Mouse (Mus musculus): ENCODE measurements around the gene Ifitm2. TPM values are rescaled to one million over a fixed set of nuclear protein-coding genes. Genes with fewer than 3 reads are reported as not detected.

Gene Ifitm2
- polyA plus RNA-seq, 1 experiment = 39.0 TPM

DNA sequence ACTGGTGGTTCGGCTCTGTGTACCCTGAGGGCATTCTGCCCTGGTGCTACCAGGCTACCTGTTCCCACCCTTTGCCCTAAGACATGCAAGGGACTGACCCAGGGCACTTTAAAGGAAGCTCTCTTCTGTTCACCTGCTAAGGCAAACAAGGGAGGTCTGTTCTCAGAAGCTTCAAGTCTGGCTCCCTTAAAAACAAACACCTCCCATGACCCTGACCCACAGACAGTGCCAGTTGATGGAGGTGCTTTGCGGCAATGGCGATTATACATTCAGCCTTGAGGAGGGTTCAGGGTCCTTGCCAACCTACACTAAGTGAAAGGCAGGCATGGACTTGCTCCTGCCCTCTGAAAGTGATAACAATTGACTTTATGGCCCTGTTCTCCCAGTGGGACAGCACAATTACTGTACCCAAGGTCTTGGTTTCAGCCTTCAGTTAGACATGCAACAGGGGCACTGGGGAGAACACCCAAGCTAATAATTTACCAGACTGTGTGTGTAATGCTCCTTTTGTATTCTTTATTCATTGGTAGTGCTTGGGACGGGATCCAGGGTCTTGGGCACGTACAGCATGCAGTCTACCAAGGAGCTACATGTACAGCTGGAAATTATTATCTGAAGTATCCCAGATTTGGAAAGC is 42.8 kb downstream of the Ifitm2 start:
- no peak overlapping the region for H3K4me3 ChIP-seq (ENCODE audit: control insufficient read depth, low read depth, low read length)
- H3K27ac ChIP-seq (ENCODE audit: control insufficient read depth, insufficient read depth, low read depth, low read length) = no peak overlapping the region
- no peaks in the 10 kb centered on the region for H3K27me3 ChIP-seq (ENCODE audit: control insufficient read depth, insufficient read depth, low read length)
- no peaks in the 10 kb centered on the region for H3K36me3 ChIP-seq (ENCODE audit: control insufficient read depth, insufficient read depth, low read length)
- peaks cover 5% of the 10 kb centered on the region for H3K4me1 ChIP-seq (ENCODE audit: control insufficient read depth, insufficient read depth, low read length)
- no peak for TF ChIP-seq POLR2A (IDR thresholded peaks at IDR 0.05; ENCODE audit: control insufficient read depth, low read depth, low read length)
- no peak for TF ChIP-seq CTCF (IDR thresholded peaks at IDR 0.05; ENCODE audit: control insufficient read depth, insufficient read depth, insufficient replicate concordance, low read depth, low read length)

DNA sequence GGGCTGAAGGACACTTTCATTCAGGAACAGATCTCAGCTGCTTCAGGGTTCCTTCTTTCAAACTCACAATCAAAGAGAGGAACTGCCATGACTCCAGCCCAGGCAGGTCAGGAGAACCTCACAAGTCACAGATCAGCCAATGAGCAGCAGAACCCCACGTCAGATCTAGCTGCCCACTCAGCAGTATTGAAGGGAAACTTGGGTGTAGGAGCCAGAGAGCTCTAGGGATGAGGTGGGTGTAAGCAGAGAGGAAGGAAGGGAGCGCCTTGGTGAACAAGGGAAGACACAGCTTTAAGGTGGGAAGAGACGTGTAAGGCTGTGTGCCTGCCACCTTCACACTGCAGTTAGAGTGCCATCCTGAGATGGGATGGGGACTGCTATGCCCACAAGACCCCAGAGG is 43.5 kb downstream of the Ifitm2 start:
- Histone ChIP-seq H3K27me3 (ENCODE audit: control insufficient read depth, insufficient read depth, low read length) (no peaks in the 10 kb centered on the region), H3K4me1 (ENCODE audit: control insufficient read depth, insufficient read depth, low read length) (peaks cover 5% of the 10 kb centered on the region), H3K36me3 (ENCODE audit: control insufficient read depth, insufficient read depth, low read length) (no peaks in the 10 kb centered on the region), H3K27ac (ENCODE audit: control insufficient read depth, insufficient read depth, low read depth, low read length) (no peak overlapping the region), H3K4me3 (ENCODE audit: control insufficient read depth, low read depth, low read length) (no peak overlapping the region)
- no peak for TF ChIP-seq POLR2A (IDR thresholded peaks at IDR 0.05; ENCODE audit: control insufficient read depth, low read depth, low read length)
- no peak for TF ChIP-seq CTCF (IDR thresholded peaks at IDR 0.05; ENCODE audit: control insufficient read depth, insufficient read depth, insufficient replicate concordance, low read depth, low read length)

DNA sequence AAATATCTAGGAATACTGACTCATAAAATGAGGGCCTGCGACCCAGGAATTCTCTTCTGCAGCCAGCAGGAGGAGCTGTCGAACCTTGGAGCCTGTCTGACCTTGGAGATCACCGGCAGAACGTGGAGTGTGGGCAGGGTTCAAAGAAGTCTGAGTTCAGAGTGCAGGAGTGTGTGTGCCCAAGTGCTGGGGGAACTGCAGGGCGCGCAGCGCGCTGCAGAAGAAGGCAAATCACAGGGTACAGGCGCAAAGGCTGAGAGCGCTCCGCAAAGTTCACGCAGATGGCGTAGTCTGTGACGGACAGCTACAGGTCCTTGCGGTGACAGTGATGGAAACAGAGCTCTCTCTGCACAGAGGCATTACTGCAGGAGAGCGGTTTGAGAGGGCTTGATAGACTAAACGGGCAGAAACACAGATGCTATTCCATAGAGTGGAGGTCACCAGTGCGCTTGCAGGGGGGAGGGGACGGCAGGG is 47.1 kb downstream of the Ifitm2 start:
- no peaks in the 10 kb centered on the region for H3K27me3 ChIP-seq (ENCODE audit: control insufficient read depth, insufficient read depth, low read length)
- peaks cover 5% of the 10 kb centered on the region for H3K4me1 ChIP-seq (ENCODE audit: control insufficient read depth, insufficient read depth, low read length)
- H3K27ac ChIP-seq (ENCODE audit: control insufficient read depth, insufficient read depth, low read depth, low read length) = no peak overlapping the region
- peak overlapping the region; percentile 8 for H3K4me3 ChIP-seq (ENCODE audit: control insufficient read depth, low read depth, low read length)
- TF ChIP-seq POLR2A (IDR thresholded peaks at IDR 0.05; ENCODE audit: control insufficient read depth, low read depth, low read length) (no peak), CTCF (IDR thresholded peaks at IDR 0.05; ENCODE audit: control insufficient read depth, insufficient read depth, insufficient replicate concordance, low read depth, low read length) (peak; percentile 75)
- H3K36me3 ChIP-seq (ENCODE audit: control insufficient read depth, insufficient read depth, low read length) = no peaks in the 10 kb centered on the region

DNA sequence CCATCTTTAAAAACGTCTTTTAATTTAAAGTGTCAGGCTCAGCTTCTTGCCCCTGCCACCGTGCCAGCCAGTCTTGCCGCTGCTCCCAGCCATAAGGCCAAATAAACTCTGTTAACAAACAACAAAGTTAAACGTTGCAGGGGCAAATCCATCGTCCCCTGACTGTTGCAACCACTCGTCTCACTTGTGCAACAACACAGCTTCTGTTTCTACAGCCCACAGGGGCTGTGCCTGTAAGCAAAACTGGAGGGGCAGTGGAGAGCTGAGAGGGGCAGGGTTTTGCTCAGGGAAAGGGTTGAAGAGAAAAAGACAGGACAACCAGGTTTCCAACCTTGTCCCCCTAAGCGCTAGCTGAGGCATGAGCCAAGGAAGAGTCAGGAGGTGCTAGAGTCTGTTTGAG is 47.6 kb downstream of the Ifitm2 start:
- H3K4me3 ChIP-seq (ENCODE audit: control insufficient read depth, low read depth, low read length) = no peak overlapping the region

DNA sequence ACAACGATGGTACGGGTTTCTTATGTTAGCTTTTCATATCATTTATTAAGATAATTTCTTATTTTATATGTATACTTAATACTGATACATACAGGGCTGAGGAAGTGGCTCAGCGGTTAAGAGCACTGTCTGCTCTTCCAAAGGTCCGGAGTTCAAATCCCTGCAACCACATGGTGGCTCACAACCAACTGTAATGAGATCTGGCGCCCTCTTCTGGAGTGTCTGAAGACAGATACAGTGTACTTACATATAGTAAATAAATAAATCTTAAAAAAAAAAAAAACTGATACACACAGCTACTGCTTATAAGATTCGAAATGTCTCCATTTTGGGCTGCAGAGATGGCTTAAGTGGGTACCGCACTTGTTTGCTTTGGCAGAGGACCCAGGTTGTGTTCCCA is 48.1 kb downstream of the Ifitm2 start:
- H3K4me3 ChIP-seq (ENCODE audit: control insufficient read depth, low read depth, low read length) = no peak overlapping the region
- H3K27ac ChIP-seq (ENCODE audit: control insufficient read depth, insufficient read depth, low read depth, low read length) = no peak overlapping the region
- TF ChIP-seq POLR2A (IDR thresholded peaks at IDR 0.05; ENCODE audit: control insufficient read depth, low read depth, low read length) (no peak), CTCF (IDR thresholded peaks at IDR 0.05; ENCODE audit: control insufficient read depth, insufficient read depth, insufficient replicate concordance, low read depth, low read length) (no peak)

More for the DNA sequence above, 47.6 kb downstream of the Ifitm2 start:
- peaks cover 5% of the 10 kb centered on the region for H3K4me1 ChIP-seq (ENCODE audit: control insufficient read depth, insufficient read depth, low read length)
- no peaks in the 10 kb centered on the region for H3K27me3 ChIP-seq (ENCODE audit: control insufficient read depth, insufficient read depth, low read length)
- TF ChIP-seq POLR2A (IDR thresholded peaks at IDR 0.05; ENCODE audit: control insufficient read depth, low read depth, low read length) = no peak
- no peak for TF ChIP-seq CTCF (IDR thresholded peaks at IDR 0.05; ENCODE audit: control insufficient read depth, insufficient read depth, insufficient replicate concordance, low read depth, low read length)
- H3K36me3 ChIP-seq (ENCODE audit: control insufficient read depth, insufficient read depth, low read length) = no peaks in the 10 kb centered on the region
- no peak overlapping the region for H3K27ac ChIP-seq (ENCODE audit: control insufficient read depth, insufficient read depth, low read depth, low read length)

DNA sequence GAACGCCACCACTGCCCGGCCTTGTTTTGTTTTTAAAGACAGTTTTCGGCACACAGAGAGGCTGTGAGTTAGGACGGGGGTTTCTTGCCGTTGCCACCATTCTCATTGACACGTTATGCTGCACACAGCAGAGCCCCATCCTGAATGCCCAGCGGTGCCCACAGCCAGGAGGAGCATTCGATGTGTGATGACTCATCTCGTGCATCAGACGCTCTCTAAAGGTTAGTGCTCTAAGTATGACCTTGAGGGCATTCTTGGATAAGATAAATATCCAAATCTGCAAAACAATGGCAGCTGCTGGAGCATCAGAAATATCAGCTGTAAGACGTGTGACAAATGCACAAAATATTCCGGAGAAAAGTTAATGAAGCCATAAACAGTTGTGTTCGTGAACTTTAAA is 48.7 kb downstream of the Ifitm2 start:
- Histone ChIP-seq H3K27me3 (ENCODE audit: control insufficient read depth, insufficient read depth, low read length) (no peaks in the 10 kb centered on the region), H3K4me3 (ENCODE audit: control insufficient read depth, low read depth, low read length) (no peak overlapping the region), H3K36me3 (ENCODE audit: control insufficient read depth, insufficient read depth, low read length) (no peaks in the 10 kb centered on the region), H3K4me1 (ENCODE audit: control insufficient read depth, insufficient read depth, low read length) (peaks cover 5% of the 10 kb centered on the region), H3K27ac (ENCODE audit: control insufficient read depth, insufficient read depth, low read depth, low read length) (no peak overlapping the region)
- TF ChIP-seq CTCF (IDR thresholded peaks at IDR 0.05; ENCODE audit: control insufficient read depth, insufficient read depth, insufficient replicate concordance, low read depth, low read length) = no peak

More for the DNA sequence above, 48.1 kb downstream of the Ifitm2 start:
- H3K36me3 ChIP-seq (ENCODE audit: control insufficient read depth, insufficient read depth, low read length) = no peaks in the 10 kb centered on the region
- H3K27me3 ChIP-seq (ENCODE audit: control insufficient read depth, insufficient read depth, low read length) = no peaks in the 10 kb centered on the region
- H3K4me1 ChIP-seq (ENCODE audit: control insufficient read depth, insufficient read depth, low read length) = peaks cover 5% of the 10 kb centered on the region

DNA sequence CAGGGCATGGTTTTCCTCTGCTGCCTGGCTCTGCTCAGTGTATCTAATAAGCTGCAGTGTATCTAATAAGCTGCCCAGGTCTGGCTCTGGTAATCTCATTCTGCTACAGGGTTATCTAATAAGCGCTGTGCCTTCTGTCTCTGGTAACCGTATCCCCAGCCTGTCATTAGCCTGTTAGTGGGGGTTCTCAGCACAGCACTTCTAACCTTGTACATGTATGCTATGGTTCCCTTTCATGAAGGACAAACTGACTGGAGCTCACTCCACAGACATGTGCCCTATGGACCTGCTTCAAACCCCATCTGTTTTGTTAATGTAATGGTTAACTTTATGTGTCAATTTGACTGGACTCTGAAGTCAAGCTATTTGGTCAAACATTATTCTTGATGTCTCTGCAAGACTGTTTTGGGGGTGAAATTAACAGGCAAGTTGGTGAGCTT is 50.1 kb downstream of the Ifitm2 start:
- H3K36me3 ChIP-seq (ENCODE audit: control insufficient read depth, insufficient read depth, low read length) = no peaks in the 10 kb centered on the region
- TF ChIP-seq CTCF (IDR thresholded peaks at IDR 0.05; ENCODE audit: control insufficient read depth, insufficient read depth, insufficient replicate concordance, low read depth, low read length) = no peak
- H3K4me3 ChIP-seq (ENCODE audit: control insufficient read depth, low read depth, low read length) = no peak overlapping the region
- H3K27ac ChIP-seq (ENCODE audit: control insufficient read depth, insufficient read depth, low read depth, low read length) = no peak overlapping the region
- peaks cover 5% of the 10 kb centered on the region for H3K4me1 ChIP-seq (ENCODE audit: control insufficient read depth, insufficient read depth, low read length)
- no peaks in the 10 kb centered on the region for H3K27me3 ChIP-seq (ENCODE audit: control insufficient read depth, insufficient read depth, low read length)

Other genes with a start within 250 kb of the Ifitm2 start
- 0.33 and 0.84 TPM in 2 replicates for gene Cyp2e1, start 192.2 kb downstream of the Ifitm2 start, polyA plus RNA-seq (2012; rRNA removed)
- gene Syce1, start 168.1 kb downstream of the Ifitm2 start, polyA plus RNA-seq (2012; rRNA removed) = 249 and 286 TPM in 2 replicates
- gene Zfp941, start 133.8 kb downstream of the Ifitm2 start, polyA plus RNA-seq (2012; rRNA removed) = 1.6 and 1.7 TPM in 2 replicates
- gene Urah, start 121.0 kb downstream of the Ifitm2 start, polyA plus RNA-seq (2012; rRNA removed) = 0.45 TPM in 1 of 2 replicates, not detected in the other
- not detected in 2 replicates for gene Scgb1c1, start 110.4 kb downstream of the Ifitm2 start, polyA plus RNA-seq (2012; rRNA removed)
- 539 and 573 TPM in 2 replicates for gene Odf3, start 108.2 kb downstream of the Ifitm2 start, polyA plus RNA-seq (2012; rRNA removed)
- gene Gm45785, start 99.7 kb downstream of the Ifitm2 start, polyA plus RNA-seq (2012; rRNA removed) = not detected in 2 replicates
- gene Ric8a, start 99.0 kb downstream of the Ifitm2 start, polyA plus RNA-seq (2012; rRNA removed) = 33.7 and 34.5 TPM in 2 replicates
- 20.8 and 22.9 TPM in 2 replicates for gene Bet1l, start 98.4 kb downstream of the Ifitm2 start, polyA plus RNA-seq (2012; rRNA removed)
- gene Psmd13, start 74.0 kb downstream of the Ifitm2 start, polyA plus RNA-seq (2012; rRNA removed) = 74.8 and 77.4 TPM in 2 replicates
- 78.9 and 86.0 TPM in 2 replicates for gene Sirt3, start 73.7 kb downstream of the Ifitm2 start, polyA plus RNA-seq (2012; rRNA removed)
- not detected in 2 replicates for gene Cox8b, start 55.5 kb downstream of the Ifitm2 start, polyA plus RNA-seq (2012; rRNA removed)
- 0.08 and 0.23 TPM in 2 replicates for gene Nlrp6, start 35.1 kb downstream of the Ifitm2 start, polyA plus RNA-seq (2012; rRNA removed)
- gene Pgghg, start 14.6 kb downstream of the Ifitm2 start, polyA plus RNA-seq (2012; rRNA removed) = 2.0 and 2.4 TPM in 2 replicates
- 0.15 TPM in 1 of 2 replicates, not detected in the other for gene Ifitm5, start 5.7 kb downstream of the Ifitm2 start, polyA plus RNA-seq (2012; rRNA removed)
- not detected in 2 replicates for gene Gm45717, start 50 bp downstream of the Ifitm2 start, polyA plus RNA-seq (2012; rRNA removed)
- gene Ifitm1, start 11.2 kb upstream of the Ifitm2 start, polyA plus RNA-seq (2012; rRNA removed) = 3.0 and 6.9 TPM in 2 replicates
- gene Ifitm3, start 54.8 kb upstream of the Ifitm2 start, polyA plus RNA-seq (2012; rRNA removed) = 15.2 and 23.0 TPM in 2 replicates
- 0.19 and 0.48 TPM in 2 replicates for gene Ifitm6, start 61.9 kb upstream of the Ifitm2 start, polyA plus RNA-seq (2012; rRNA removed)
- gene Gm17387, start 73.1 kb upstream of the Ifitm2 start, polyA plus RNA-seq (2012; rRNA removed) = not detected in 2 replicates
- 18.0 and 23.7 TPM in 2 replicates for gene B4galnt4, start 105.1 kb upstream of the Ifitm2 start, polyA plus RNA-seq (2012; rRNA removed)
- 0.83 and 0.84 TPM in 2 replicates for gene Pkp3, start 122.2 kb upstream of the Ifitm2 start, polyA plus RNA-seq (2012; rRNA removed)
- gene Sigirr, start 144.6 kb upstream of the Ifitm2 start, polyA plus RNA-seq (2012; rRNA removed) = 3.9 and 5.4 TPM in 2 replicates
- 0.30 and 0.32 TPM in 2 replicates for gene Ano9, start 161.8 kb upstream of the Ifitm2 start, polyA plus RNA-seq (2012; rRNA removed)
- gene Ptdss2, start 166.4 kb upstream of the Ifitm2 start, polyA plus RNA-seq (2012; rRNA removed) = 329 and 346 TPM in 2 replicates
- 16.6 and 16.7 TPM in 2 replicates for gene Rnh1, start 216.9 kb upstream of the Ifitm2 start, polyA plus RNA-seq (2012; rRNA removed)
- 41.6 and 46.6 TPM in 2 replicates for gene Hras, start 238.0 kb upstream of the Ifitm2 start, polyA plus RNA-seq (2012; rRNA removed)
- gene Lrrc56, start 238.2 kb upstream of the Ifitm2 start, polyA plus RNA-seq (2012; rRNA removed) = 131 and 140 TPM in 2 replicates